Mouse (Mus musculus): ENCODE results near the gene Tmem229b.
"Not testable (repeated sequence)": the region's sequence is repeated elsewhere in the genome, so short reads cannot be mapped to it uniquely, and the experiment has no call there.

Tmem229b gene

GRCm38 (mm10) chr12:79005456-79005855 lies 2.0 kb downstream of the Tmem229b start:
- no peak for DNase-seq

GRCm38 (mm10) chr12:79002978-79003377 lies 4.4 kb downstream of the Tmem229b start:
- no peak for DNase-seq

- no peak for DNase-seq
Measured at GRCm38 (mm10) chr12:79002406-79002805, 5.0 kb downstream of the Tmem229b start.

- no peak for DNase-seq
Measured at GRCm38 (mm10) chr12:78996711-78997110, 10.7 kb downstream of the Tmem229b start.

- no peak for DNase-seq
Measured at GRCm38 (mm10) chr12:78996271-78996670, 11.2 kb downstream of the Tmem229b start.

- no peak for DNase-seq
Measured at GRCm38 (mm10) chr12:78987581-78988081, 19.8 kb downstream of the Tmem229b start.

GRCm38 (mm10) chr12:78984035-78984432 lies 23.4 kb downstream of the Tmem229b start:
- peak; percentile 20 to 41 for DNase-seq

GRCm38 (mm10) chr12:78983296-78984034 lies 24.0 kb downstream of the Tmem229b start:
- DNase-seq: peak; percentile 27 to 45

- no peak for DNase-seq
Measured at GRCm38 (mm10) chr12:78981938-78982825, 25.2 kb downstream of the Tmem229b start.

GRCm38 (mm10) chr12:78981131-78981530 lies 26.3 kb downstream of the Tmem229b start:
- DNase-seq: no peak

GRCm38 (mm10) chr12:78980683-78981091 lies 26.7 kb downstream of the Tmem229b start:
- DNase-seq: peak; percentile 59 to 64

- DNase-seq: no peak
Measured at GRCm38 (mm10) chr12:78977552-78977951, 29.9 kb downstream of the Tmem229b start.

- no peak for DNase-seq
Measured at GRCm38 (mm10) chr12:78977078-78977477, 30.3 kb downstream of the Tmem229b start.

GRCm38 (mm10) chr12:78975836-78976235 lies 31.6 kb downstream of the Tmem229b start:
- no peak for DNase-seq

GRCm38 (mm10) chr12:78974767-78975166 lies 32.7 kb downstream of the Tmem229b start:
- DNase-seq: no peak

GRCm38 (mm10) chr12:78973779-78974178 lies 33.6 kb downstream of the Tmem229b start:
- no peak for DNase-seq

GRCm38 (mm10) chr12:78971649-78972048 lies 35.8 kb downstream of the Tmem229b start:
- DNase-seq: no peak

GRCm38 (mm10) chr12:78970725-78971124 lies 36.7 kb downstream of the Tmem229b start:
- DNase-seq: no peak

- DNase-seq: not testable (repeated sequence)
Measured at GRCm38 (mm10) chr12:78964496-78964895, 42.9 kb downstream of the Tmem229b start.

GRCm38 (mm10) chr12:78956405-78956804 lies 51.0 kb downstream of the Tmem229b start:
- DNase-seq: no peak

GRCm38 (mm10) chr12:78952484-78952883 lies 54.9 kb downstream of the Tmem229b start:
- no peak for DNase-seq

GRCm38 (mm10) chr12:78952053-78952452 lies 55.4 kb downstream of the Tmem229b start:
- no peak for DNase-seq

- DNase-seq: no peak
Measured at GRCm38 (mm10) chr12:78947661-78948060, 59.8 kb downstream of the Tmem229b start.

GRCm38 (mm10) chr12:78947161-78947560 lies 60.3 kb downstream of the Tmem229b start:
- DNase-seq: no peak
